Mouse (Mus musculus) left cerebral cortex, adult 18-20 months (tissue): ENCODE results near the gene Rspry1. TPM values are rescaled to one million over a fixed set of nuclear protein-coding genes. Genes with fewer than 3 reads are reported as not detected.

Experiments
- DNase-seq, 2 experiments: peaks; one replicate each; pipeline ENCODE4 v3.0.0; 2021 to 2022; ENCODE audit warnings: low spot score in 2 of 2, mixed read lengths in 1 of 2
- total RNA-seq, 2 experiments: library from RNA; stranded (reverse); gene quantifications; 2 replicates each; pipeline ENCODE4 v1.2.3; 2021

The Rspry1 gene
- total RNA-seq, 2 experiments from 2014 or later, result 27.4 to 29.2 TPM

GRCm38 (mm10) chr8:94601034-94601606, 617 bp upstream of the Rspry1 start:
- peak; percentile 22 to 42 for DNase-seq

GRCm38 (mm10) chr8:94602471-94603131, 864 bp downstream of the Rspry1 start:
- peak in 1 of 2 experiments; percentile 12 for DNase-seq

GRCm38 (mm10) chr8:94604030-94604429, 2.3 kb downstream of the Rspry1 start:
- DNase-seq, result no peak

GRCm38 (mm10) chr8:94607064-94607463, 5.3 kb downstream of the Rspry1 start:
- DNase-seq, result no peak

- no peak for DNase-seq
Observed at GRCm38 (mm10) chr8:94624885-94625284, 23.1 kb downstream of the Rspry1 start.

- no peak for DNase-seq
Observed at GRCm38 (mm10) chr8:94633564-94634194, 31.9 kb downstream of the Rspry1 start.

GRCm38 (mm10) chr8:94634211-94634610, 32.5 kb downstream of the Rspry1 start:
- DNase-seq, result no peak

GRCm38 (mm10) chr8:94641183-94641582, 39.4 kb downstream of the Rspry1 start:
- no peak for DNase-seq

GRCm38 (mm10) chr8:94641938-94642337, 40.2 kb downstream of the Rspry1 start:
- DNase-seq, result no peak

GRCm38 (mm10) chr8:94645202-94645601, 43.5 kb downstream of the Rspry1 start:
- DNase-seq, result no peak

- peak in 1 of 2 experiments; percentile 3 for DNase-seq
Observed at GRCm38 (mm10) chr8:94646165-94646564, 44.4 kb downstream of the Rspry1 start.

- DNase-seq, result no peak
Observed at GRCm38 (mm10) chr8:94649496-94649895, 47.8 kb downstream of the Rspry1 start.

GRCm38 (mm10) chr8:94652951-94653350, 51.2 kb downstream of the Rspry1 start:
- no peak for DNase-seq

- DNase-seq, result no peak
Observed at GRCm38 (mm10) chr8:94654994-94655393, 53.3 kb downstream of the Rspry1 start.

- no peak for DNase-seq
Observed at GRCm38 (mm10) chr8:94658031-94658430, 56.3 kb downstream of the Rspry1 start.

GRCm38 (mm10) chr8:94660418-94660817, 58.7 kb downstream of the Rspry1 start:
- no peak for DNase-seq

- DNase-seq, result no peak
Observed at GRCm38 (mm10) chr8:94664722-94665121, 63.0 kb downstream of the Rspry1 start.

- peak; percentile 91 to 93 for DNase-seq
Observed at GRCm38 (mm10) chr8:94666456-94667308, 64.9 kb downstream of the Rspry1 start, which contains the start of gene Arl2bp. Gene Arl2bp, plus strand, starts transcription at chr8:94666600.

GRCm38 (mm10) chr8:94674384-94674783, 72.6 kb downstream of the Rspry1 start:
- no peak for DNase-seq

GRCm38 (mm10) chr8:94675923-94676322, 74.2 kb downstream of the Rspry1 start:
- DNase-seq, result no peak

- peak in 1 of 2 experiments; percentile 25 for DNase-seq
Observed at GRCm38 (mm10) chr8:94678582-94678981, 76.8 kb downstream of the Rspry1 start.
